Mouse (Mus musculus) liver, adult 2 months (tissue): ENCODE measurements around the gene Arhgap27.

Experiments
- CTCF ChIP-seq: fragments of 200-500 bp; IDR thresholded peaks from 2 replicates; pipeline ENCODE4 v1.5.1; 2011; ENCODE audit warnings: low read depth, low read length, control low read depth
- POLR2A ChIP-seq: fragments of 200-500 bp; IDR thresholded peaks from 2 replicates; pipeline ENCODE4 v1.6.1; 2011; ENCODE audit warnings: low read length, control low read depth; ENCODE audit not compliant: insufficient read depth; ENCODE audit errors: extremely low read depth

GRCm38 (mm10) chr11:103372068-103372467 lies 8.6 kb upstream of the Arhgap27 start:
- TF ChIP-seq POLR2A (no peak), CTCF (no peak)
